Mouse (Mus musculus) liver, embryonic 16.5 days (tissue): Measurements from ENCODE around the gene Polr2f. TPM values are rescaled to one million over a fixed set of nuclear protein-coding genes. Genes with fewer than 3 reads are reported as not detected.

Experiments used
- ATAC-seq: fragments of 200-750 bp; cut with Nextera tagmentation; 2 replicates; pipeline ENCODE4 v1.8.0; 2017; ENCODE audit warnings: low read depth, mild to moderate bottlenecking, moderate number of reproducible peaks, moderate library complexity
- H3K27ac ChIP-seq: fragments of 300-500 bp; sonication (generic); 2 replicates; pipeline ENCODE4 v1.5.1; 2014; ENCODE audit warnings: mild to moderate bottlenecking, low read length
- H3K27me3 ChIP-seq: fragments of 300-500 bp; sonication (generic); 2 replicates; pipeline ENCODE4 v1.6.1; 2014; ENCODE audit warnings: low read depth, low read length, mixed read lengths; ENCODE audit not compliant: control insufficient read depth, insufficient read depth
- H3K36me3 ChIP-seq: fragments of 300-500 bp; sonication (generic); 2 replicates; pipeline ENCODE4 v1.6.1; 2014; ENCODE audit warnings: mild to moderate bottlenecking; ENCODE audit not compliant: control insufficient read depth, insufficient read depth
- H3K4me1 ChIP-seq: fragments of 300-500 bp; sonication (generic); 2 replicates; pipeline ENCODE4 v1.6.1; 2014; ENCODE audit warnings: low read depth, low read length, mixed read lengths; ENCODE audit not compliant: control insufficient read depth
- H3K4me2 ChIP-seq: fragments of 300-500 bp; sonication (generic); 2 replicates; pipeline ENCODE4 v1.6.1; 2014; ENCODE audit warnings: low read depth, low read length, mixed read lengths
- H3K4me3 ChIP-seq: fragments of 300-500 bp; sonication (generic); 2 replicates; pipeline ENCODE4 v1.5.1; 2014; ENCODE audit warnings: low read depth, mild to moderate bottlenecking, low read length
- H3K9ac ChIP-seq: fragments of 300-500 bp; sonication (generic); 2 replicates; pipeline ENCODE4 v1.6.1; 2014; ENCODE audit warnings: low read depth, low read length
- H3K9me3 ChIP-seq: fragments of 300-500 bp; sonication (generic); replicated peaks from 2 replicates; pipeline ENCODE4 v1.6.1; 2016; ENCODE audit warnings: low read length; ENCODE audit not compliant: control insufficient read depth
- WGBS: fragments of 180-500 bp; shearing (Covaris S2); extraction: QIAGEN DNeasy Blood & Tissue Kit; methylation state at CpG from one replicate; pipeline ENCODE4 v1.1.7; 2014; ENCODE audit not compliant: insufficient replicate concordance; 5-methylcytosine and 5-hydroxymethylcytosine counted together
- polyA plus RNA-seq: library from polyadenylated mRNA; unstranded; fragments of >200 nt; fragmentation: Nextera tagmentation; extraction: Ambion mirVana; gene quantifications from 2 replicates; pipeline ENCODE4 v1.2.1, GENCODE M21; 2015

Polr2f gene
- polyA plus RNA-seq, 1 experiment from 2014 or later, result 120 TPM

GRCm38 (mm10) chr15:79099456-79099855 lies 41.4 kb upstream of the Polr2f start:
- H3K36me3 ChIP-seq, result peaks cover 4% of the 10 kb centered on the region
- ATAC-seq, result no peak
- H3K4me2 ChIP-seq, result no peak overlapping the region
- H3K9ac ChIP-seq, result no peak overlapping the region
- peaks cover 5% of the 10 kb centered on the region for H3K4me1 ChIP-seq
- no peaks in the 10 kb centered on the region for H3K9me3 ChIP-seq
- 44% methylated on average over 4 of the region's 4 CpGs for WGBS
- no peaks in the 10 kb centered on the region for H3K27me3 ChIP-seq
- no peak overlapping the region for H3K27ac ChIP-seq
- H3K4me3 ChIP-seq, result no peak overlapping the region

GRCm38 (mm10) chr15:79100391-79100790 lies 40.4 kb upstream of the Polr2f start:
- H3K9me3 ChIP-seq, result no peaks in the 10 kb centered on the region
- H3K9ac ChIP-seq, result no peak overlapping the region
- peaks cover 6% of the 10 kb centered on the region for H3K4me1 ChIP-seq
- ATAC-seq, result no peak
- H3K4me2 ChIP-seq, result no peak overlapping the region
- no peaks in the 10 kb centered on the region for H3K27me3 ChIP-seq
- peaks cover 3% of the 10 kb centered on the region; the same call in 1 of the 2 replicates for H3K36me3 ChIP-seq
- H3K4me3 ChIP-seq, result no peak overlapping the region
- 61% methylated on average over 4 of the region's 4 CpGs for WGBS
- no peak overlapping the region for H3K27ac ChIP-seq

- H3K4me3 ChIP-seq, result no peak overlapping the region
- no peaks in the 10 kb centered on the region for H3K27me3 ChIP-seq
- H3K4me2 ChIP-seq, result no peak overlapping the region
- H3K4me1 ChIP-seq, result peaks cover 16% of the 10 kb centered on the region
- H3K9me3 ChIP-seq, result no peaks in the 10 kb centered on the region
- H3K9ac ChIP-seq, result no peak overlapping the region
- no peaks in the 10 kb centered on the region for H3K36me3 ChIP-seq
- H3K27ac ChIP-seq, result no peak overlapping the region
- ATAC-seq, result no peak
These were observed 39.3 kb upstream of the Polr2f start for GRCm38 (mm10) chr15:79101531-79101930.

GRCm38 (mm10) chr15:79103264-79103663 lies 37.5 kb upstream of the Polr2f start:
- 66% methylated on average over 10 of the region's 10 CpGs for whole genome bisulfite sequencing
- H3K4me2 ChIP-seq, result no peak overlapping the region
- no peak overlapping the region for H3K9ac ChIP-seq
- H3K4me3 ChIP-seq, result no peak overlapping the region
- H3K4me1 ChIP-seq, result peaks cover 14% of the 10 kb centered on the region
- no peak for ATAC-seq
- H3K27me3 ChIP-seq, result no peaks in the 10 kb centered on the region
- no peaks in the 10 kb centered on the region for H3K36me3 ChIP-seq
- H3K9me3 ChIP-seq, result no peaks in the 10 kb centered on the region
- no peak overlapping the region for H3K27ac ChIP-seq

GRCm38 (mm10) chr15:79105804-79106203 lies 35.0 kb upstream of the Polr2f start:
- 13% methylated on average over 2 of the region's 2 CpGs for WGBS
- ATAC-seq, result peak; percentile 43; the same call in 1 of the 2 replicates
- Histone ChIP-seq H3K9me3 (no peaks in the 10 kb centered on the region), H3K36me3 (no peaks in the 10 kb centered on the region), H3K4me1 (peaks cover 34% of the 10 kb centered on the region), H3K9ac (no peak overlapping the region), H3K27ac (no peak overlapping the region), H3K4me3 (no peak overlapping the region), H3K4me2 (no peak overlapping the region), H3K27me3 (peaks cover 14% of the 10 kb centered on the region)

- no peaks in the 10 kb centered on the region for H3K9me3 ChIP-seq
- H3K4me3 ChIP-seq, result no peak overlapping the region
- H3K36me3 ChIP-seq, result no peaks in the 10 kb centered on the region
- WGBS, result 38% methylated on average over 7 of the region's 7 CpGs
- H3K4me1 ChIP-seq, result peaks cover 34% of the 10 kb centered on the region
- no peak for ATAC-seq
- peaks cover 14% of the 10 kb centered on the region for H3K27me3 ChIP-seq
- no peak overlapping the region for H3K4me2 ChIP-seq
- no peak overlapping the region for H3K9ac ChIP-seq
- no peak overlapping the region for H3K27ac ChIP-seq
These were observed 32.8 kb upstream of the Polr2f start for GRCm38 (mm10) chr15:79107966-79108365.

GRCm38 (mm10) chr15:79108421-79109320 lies 32.1 kb upstream of the Polr2f start, which contains the start of gene Micall1:
Gene Micall1, plus strand, starts transcription at chr15:79108898.
- ATAC-seq, result peak; percentile 83
- H3K9ac ChIP-seq, result peak within 1 kb of the TSS; percentile 78
- H3K4me1 ChIP-seq, result peaks cover 34% of the 10 kb centered on the region

GRCm38 (mm10) chr15:79109321-79109934 lies 31.4 kb upstream of the Polr2f start:
- ATAC-seq, result peak; percentile 61
- peaks cover 34% of the 10 kb centered on the region for H3K4me1 ChIP-seq
- peak overlapping the region; percentile 78 for H3K9ac ChIP-seq
- WGBS, result under 1% methylated on average over 46 of the region's 46 CpGs
- H3K36me3 ChIP-seq, result no peaks in the 10 kb centered on the region
- H3K4me2 ChIP-seq, result peak overlapping the region; percentile 98
- H3K27ac ChIP-seq, result peak overlapping the region; percentile 45; the same call in 1 of the 2 replicates
- no peaks in the 10 kb centered on the region for H3K9me3 ChIP-seq
- peak overlapping the region; percentile 74 for H3K4me3 ChIP-seq
- H3K27me3 ChIP-seq, result peaks cover 14% of the 10 kb centered on the region

More at GRCm38 (mm10) chr15:79108421-79109320, 32.1 kb upstream of the Polr2f start, which contains the start of gene Micall1:
- 1% methylated on average over 74 of the region's 85 CpGs for WGBS
- H3K27me3 ChIP-seq, result peaks cover 14% of the 10 kb centered on the region
- peak within 1 kb of the TSS; percentile 45; the same call in 1 of the 2 replicates for H3K27ac ChIP-seq
- H3K9me3 ChIP-seq, result no peaks in the 10 kb centered on the region
- peak within 1 kb of the TSS; percentile 98 for H3K4me2 ChIP-seq
- H3K4me3 ChIP-seq, result peak within 1 kb of the TSS; percentile 74
- H3K36me3 ChIP-seq, result no peaks in the 10 kb centered on the region

GRCm38 (mm10) chr15:79110031-79110430 lies 30.8 kb upstream of the Polr2f start:
- no peak for ATAC-seq
- Histone ChIP-seq H3K9me3 (no peaks in the 10 kb centered on the region), H3K27ac (no peak overlapping the region), H3K9ac (no peak overlapping the region), H3K4me3 (peak overlapping the region; percentile 74), H3K4me1 (peaks cover 34% of the 10 kb centered on the region), H3K27me3 (peaks cover 14% of the 10 kb centered on the region), H3K4me2 (peak overlapping the region; percentile 98), H3K36me3 (no peaks in the 10 kb centered on the region)
- WGBS, result 16% methylated on average over 9 of the region's 9 CpGs
